Mouse (Mus musculus): ENCODE measurements at regions not wholly inside any gene's neighbourhood (a gene's known extent, or its start where the extent isn't known, plus 50 kb on each side); places are given as distances from the start of the nearest gene placed in this dataset.

DNA sequence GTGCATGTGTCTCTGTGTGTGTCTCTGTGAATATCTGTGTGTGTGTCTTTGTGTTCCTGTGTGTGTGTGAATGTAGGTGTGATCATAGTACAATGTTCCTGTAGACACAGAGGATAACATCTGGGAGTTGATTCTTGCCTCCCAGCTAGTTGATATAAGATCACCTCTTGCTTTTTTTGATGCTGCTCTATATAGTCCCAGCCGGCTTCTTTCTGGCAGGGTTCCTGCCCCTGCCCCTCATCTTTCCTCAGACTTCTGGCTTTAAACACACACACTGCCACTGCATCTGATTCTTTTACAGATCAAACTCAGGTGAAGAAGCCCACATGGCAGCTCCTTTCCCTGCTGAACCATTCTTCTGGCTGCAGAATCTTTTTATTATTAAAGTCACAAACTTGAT, 487.6 kb upstream of the Arpp21 start:
- no peaks in the 10 kb centered on the region for H3K9me3 ChIP-seq (ENCODE audit: low read length)
- WGBS = 45% methylated on average over 1 of the region's 1 CpGs
- DNase-seq (ENCODE audit: low spot score) (no peak), ATAC-seq (no peak)
- no peak overlapping the region for H3K4me2 ChIP-seq (ENCODE audit: low read depth, low read length)
- peak overlapping the region; percentile 59; the same call in 1 of the 2 replicates for H3K27ac ChIP-seq
- H3K27me3 ChIP-seq (ENCODE audit: insufficient read depth, low read length) = no peaks in the 10 kb centered on the region
- TF ChIP-seq CTCF (IDR thresholded peaks at IDR 0.05; ENCODE audit: low read depth) = no peak
- H3K4me3 ChIP-seq (ENCODE audit: low read length) = no peak overlapping the region
- H3K9ac ChIP-seq (replicated peaks; ENCODE audit: low read length) = no peak overlapping the region
- no peaks in the 10 kb centered on the region for H3K36me3 ChIP-seq (ENCODE audit: insufficient read depth, low read length)
- no peaks in the 10 kb centered on the region for H3K4me1 ChIP-seq (ENCODE audit: insufficient read depth, low read length)

- Histone ChIP-seq H3K27ac (peak overlapping the region; percentile 59; the same call in 1 of the 2 replicates), H3K4me2 (ENCODE audit: low read depth, low read length) (no peak overlapping the region), H3K9ac (replicated peaks; ENCODE audit: low read length) (no peak overlapping the region), H3K4me1 (ENCODE audit: insufficient read depth, low read length) (no peaks in the 10 kb centered on the region), H3K36me3 (ENCODE audit: insufficient read depth, low read length) (no peaks in the 10 kb centered on the region), H3K9me3 (ENCODE audit: low read length) (no peaks in the 10 kb centered on the region), H3K27me3 (ENCODE audit: insufficient read depth, low read length) (no peaks in the 10 kb centered on the region), H3K4me3 (ENCODE audit: low read length) (no peak overlapping the region)
- 63% methylated on average over 4 of the region's 4 CpGs for WGBS
- DNase-seq (ENCODE audit: low spot score) = peak; percentile 71
- TF ChIP-seq CTCF (IDR thresholded peaks at IDR 0.05; ENCODE audit: low read depth) = no peak
- no peak for ATAC-seq
Observed at GRCm38 (mm10) chr9:112722501-112722900, 486.8 kb upstream of the Arpp21 start.

GRCm38 (mm10) chr9:112715197-112715762, 479.5 kb upstream of the Arpp21 start:
- WGBS = 19% methylated on average over 1 of the region's 1 CpGs
- ATAC-seq (no peak), DNase-seq (ENCODE audit: low spot score) (no peak)
- H3K4me2 ChIP-seq (ENCODE audit: low read depth, low read length) = no peak overlapping the region
- TF ChIP-seq CTCF (IDR thresholded peaks at IDR 0.05; ENCODE audit: low read depth) = no peak
- no peaks in the 10 kb centered on the region for H3K4me1 ChIP-seq (ENCODE audit: insufficient read depth, low read length)
- no peaks in the 10 kb centered on the region for H3K36me3 ChIP-seq (ENCODE audit: insufficient read depth, low read length)
- H3K9ac ChIP-seq (replicated peaks; ENCODE audit: low read length) = no peak overlapping the region
- no peak overlapping the region for H3K4me3 ChIP-seq (ENCODE audit: low read length)
- H3K9me3 ChIP-seq (ENCODE audit: low read length) = no peaks in the 10 kb centered on the region
- H3K27me3 ChIP-seq (ENCODE audit: insufficient read depth, low read length) = no peaks in the 10 kb centered on the region
- H3K27ac ChIP-seq = no peak overlapping the region

DNA sequence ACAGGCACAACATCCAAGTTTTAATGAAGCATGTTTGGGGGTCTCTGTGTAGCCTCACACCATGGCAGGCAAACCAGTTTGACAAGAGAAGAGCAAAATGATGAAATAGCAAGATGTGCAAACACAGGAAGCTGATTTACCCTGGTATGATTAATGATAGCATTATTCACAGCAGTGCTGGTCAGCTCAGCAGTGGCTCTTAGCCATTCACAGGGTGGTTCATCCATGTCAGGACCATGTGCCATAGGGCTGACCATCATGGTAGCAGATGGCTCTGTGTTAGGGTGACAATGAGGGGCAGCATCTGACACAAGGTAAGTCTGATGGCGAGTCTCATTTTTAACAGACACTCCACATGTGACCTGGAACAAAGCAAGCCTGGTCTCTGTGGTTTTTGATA, 443.1 kb upstream of the Arpp21 start:
- H3K27me3 ChIP-seq (ENCODE audit: insufficient read depth, low read length) = no peaks in the 10 kb centered on the region
- no peak overlapping the region for H3K27ac ChIP-seq
- no peak overlapping the region for H3K9ac ChIP-seq (replicated peaks; ENCODE audit: low read length)
- TF ChIP-seq CTCF (IDR thresholded peaks at IDR 0.05; ENCODE audit: low read depth) = no peak
- H3K4me2 ChIP-seq (ENCODE audit: low read depth, low read length) = no peak overlapping the region
- H3K4me3 ChIP-seq (ENCODE audit: low read length) = no peak overlapping the region
- WGBS = 62% methylated on average over 1 of the region's 1 CpGs
- H3K4me1 ChIP-seq (ENCODE audit: insufficient read depth, low read length) = no peaks in the 10 kb centered on the region
- ATAC-seq (no peak), DNase-seq (ENCODE audit: low spot score) (peak; percentile 27)
- no peaks in the 10 kb centered on the region for H3K9me3 ChIP-seq (ENCODE audit: low read length)
- no peaks in the 10 kb centered on the region for H3K36me3 ChIP-seq (ENCODE audit: insufficient read depth, low read length)

GRCm38 (mm10) chr9:112675232-112675631, 439.5 kb upstream of the Arpp21 start:
- Histone ChIP-seq H3K4me1 (ENCODE audit: insufficient read depth, low read length) (no peaks in the 10 kb centered on the region), H3K4me2 (ENCODE audit: low read depth, low read length) (no peak overlapping the region), H3K9me3 (ENCODE audit: low read length) (no peaks in the 10 kb centered on the region), H3K4me3 (ENCODE audit: low read length) (no peak overlapping the region), H3K27ac (no peak overlapping the region), H3K9ac (replicated peaks; ENCODE audit: low read length) (no peak overlapping the region), H3K27me3 (ENCODE audit: insufficient read depth, low read length) (no peaks in the 10 kb centered on the region), H3K36me3 (ENCODE audit: insufficient read depth, low read length) (no peaks in the 10 kb centered on the region)
- no peak for ATAC-seq
- no peak for DNase-seq (ENCODE audit: low spot score)
- no peak for TF ChIP-seq CTCF (IDR thresholded peaks at IDR 0.05; ENCODE audit: low read depth)
- WGBS = 88% methylated on average over 5 of the region's 5 CpGs
